Mouse (Mus musculus): Measurements from ENCODE around the gene Ankmy2. TPM values are rescaled to one million over a fixed set of nuclear protein-coding genes. Genes with fewer than 3 reads are reported as not detected.

The Ankmy2 gene
- polyA plus RNA-seq, 1 experiment from 2014 or later = 32.0 TPM

Other genes starting within 250 kb of the Ankmy2 start
- not detected in 2 replicates for gene Agr3, start 231.5 kb upstream of the Ankmy2 start, polyA plus RNA-seq (2014; fragmentation: Nextera tagmentation; extraction: Ambion mirVana)
- not detected in 2 replicates for gene Agr2, start 164.2 kb upstream of the Ankmy2 start, polyA plus RNA-seq (2014; fragmentation: Nextera tagmentation; extraction: Ambion mirVana)
- gene Tspan13, start 114.6 kb upstream of the Ankmy2 start, polyA plus RNA-seq (2014; fragmentation: Nextera tagmentation; extraction: Ambion mirVana) = 207 and 229 TPM in 2 replicates
- 325 and 331 TPM in 2 replicates for gene Bzw2, start 966 bp downstream of the Ankmy2 start, polyA plus RNA-seq (2014; fragmentation: Nextera tagmentation; extraction: Ambion mirVana)
- not detected in 2 replicates for gene Lrrc72, start 96.3 kb downstream of the Ankmy2 start, polyA plus RNA-seq (2014; fragmentation: Nextera tagmentation; extraction: Ambion mirVana)
- 17.8 and 27.2 TPM in 2 replicates for gene Sostdc1, start 157.0 kb downstream of the Ankmy2 start, polyA plus RNA-seq (2014; fragmentation: Nextera tagmentation; extraction: Ambion mirVana)
- 12.1 and 12.9 TPM in 2 replicates for gene Ispd, start 224.3 kb downstream of the Ankmy2 start, polyA plus RNA-seq (2014; fragmentation: Nextera tagmentation; extraction: Ambion mirVana)
- 0.81 and 1.8 TPM in 2 replicates for gene D630036H23Rik, start 225.1 kb downstream of the Ankmy2 start, polyA plus RNA-seq (2014; fragmentation: Nextera tagmentation; extraction: Ambion mirVana)

Data from hindbrain, embryonic 11.5 days (tissue).